Mouse (Mus musculus): ENCODE data around the gene F12. TPM values are rescaled to one million over a fixed set of nuclear protein-coding genes. Genes with fewer than 3 reads are reported as not detected.

The F12 gene
- polyA plus RNA-seq, 1 experiment from 2014 or later: not detected

DNA sequence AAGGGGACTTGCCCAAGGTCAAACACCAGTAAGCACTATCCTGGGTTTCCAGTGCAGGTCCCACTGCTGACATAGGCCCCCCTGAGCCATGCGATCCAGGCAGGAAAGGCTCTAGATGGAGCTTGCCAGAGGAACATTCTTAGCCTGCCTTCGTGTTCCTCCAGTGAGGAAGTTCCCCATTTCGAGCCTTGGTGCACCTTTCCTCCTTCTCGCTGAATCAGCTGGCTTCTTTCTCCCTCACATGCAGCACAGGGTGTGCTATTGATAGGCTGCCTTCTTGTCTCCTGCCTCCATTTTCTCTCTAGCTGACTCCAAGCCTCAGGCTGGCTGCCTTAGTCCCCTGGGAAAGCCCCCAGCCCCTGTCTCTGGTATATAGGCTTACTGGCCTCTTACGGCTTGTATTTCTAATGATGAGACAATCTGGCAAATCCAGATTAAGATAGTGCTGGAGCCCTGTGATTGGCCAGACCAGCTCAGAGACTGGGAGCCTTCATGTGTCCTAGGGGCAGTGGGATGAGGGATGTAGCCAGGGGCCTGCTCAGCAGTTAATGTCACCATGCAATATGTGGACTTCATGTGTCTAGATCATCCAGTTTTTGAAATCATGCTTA is 39.3 kb upstream of the F12 start:
- DNase-seq (ENCODE audit: low spot score): no peak
- Histone ChIP-seq H3K27me3 (ENCODE audit: low read depth, poor library complexity, severe bottlenecking) (peaks cover 10% of the 10 kb centered on the region; the same call in 1 of the 2 replicates), H3K36me3 (peaks cover 20% of the 10 kb centered on the region), H3K9me3 (replicated peaks) (no peaks in the 10 kb centered on the region), H3K4me3 (peak overlapping the region; percentile 24; the same call in 1 of the 2 replicates), H3K27ac (peak overlapping the region; percentile 91; the same call in 1 of the 2 replicates), H3K4me1 (peaks cover 62% of the 10 kb centered on the region)
- 84% methylated on average over 5 of the region's 5 CpGs for WGBS

DNA sequence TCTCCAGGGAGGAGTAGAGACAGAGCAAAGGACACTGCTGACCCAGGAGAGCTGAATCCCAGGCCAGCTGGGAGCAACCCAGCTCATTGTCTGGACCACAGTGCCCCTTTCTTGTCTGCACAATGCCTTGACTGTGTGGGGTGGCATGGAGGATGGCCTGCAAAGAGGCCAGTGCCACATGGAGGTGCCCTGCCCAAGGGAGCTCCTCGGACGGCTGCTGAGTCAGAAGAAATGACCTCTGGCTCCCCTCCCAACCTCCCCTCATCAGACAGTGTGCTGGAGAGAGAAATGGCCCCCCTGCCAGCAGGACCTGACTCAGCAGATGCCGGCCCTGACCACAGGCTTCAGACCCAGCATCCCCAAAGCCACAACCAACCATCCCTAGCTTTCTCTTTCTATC is 38.6 kb upstream of the F12 start:
- WGBS: 20% methylated on average over 3 of the region's 3 CpGs
- Histone ChIP-seq H3K27me3 (ENCODE audit: low read depth, poor library complexity, severe bottlenecking) (0 out of 2 replicates have a peak, but pooled peaks cover 3% of the 10 kb centered on the region), H3K27ac (peak overlapping the region; percentile 91), H3K36me3 (peaks cover 27% of the 10 kb centered on the region), H3K4me1 (peaks cover 56% of the 10 kb centered on the region), H3K9me3 (replicated peaks) (no peaks in the 10 kb centered on the region), H3K4me3 (peak overlapping the region; percentile 71)
- no peak for DNase-seq (ENCODE audit: low spot score)

DNA sequence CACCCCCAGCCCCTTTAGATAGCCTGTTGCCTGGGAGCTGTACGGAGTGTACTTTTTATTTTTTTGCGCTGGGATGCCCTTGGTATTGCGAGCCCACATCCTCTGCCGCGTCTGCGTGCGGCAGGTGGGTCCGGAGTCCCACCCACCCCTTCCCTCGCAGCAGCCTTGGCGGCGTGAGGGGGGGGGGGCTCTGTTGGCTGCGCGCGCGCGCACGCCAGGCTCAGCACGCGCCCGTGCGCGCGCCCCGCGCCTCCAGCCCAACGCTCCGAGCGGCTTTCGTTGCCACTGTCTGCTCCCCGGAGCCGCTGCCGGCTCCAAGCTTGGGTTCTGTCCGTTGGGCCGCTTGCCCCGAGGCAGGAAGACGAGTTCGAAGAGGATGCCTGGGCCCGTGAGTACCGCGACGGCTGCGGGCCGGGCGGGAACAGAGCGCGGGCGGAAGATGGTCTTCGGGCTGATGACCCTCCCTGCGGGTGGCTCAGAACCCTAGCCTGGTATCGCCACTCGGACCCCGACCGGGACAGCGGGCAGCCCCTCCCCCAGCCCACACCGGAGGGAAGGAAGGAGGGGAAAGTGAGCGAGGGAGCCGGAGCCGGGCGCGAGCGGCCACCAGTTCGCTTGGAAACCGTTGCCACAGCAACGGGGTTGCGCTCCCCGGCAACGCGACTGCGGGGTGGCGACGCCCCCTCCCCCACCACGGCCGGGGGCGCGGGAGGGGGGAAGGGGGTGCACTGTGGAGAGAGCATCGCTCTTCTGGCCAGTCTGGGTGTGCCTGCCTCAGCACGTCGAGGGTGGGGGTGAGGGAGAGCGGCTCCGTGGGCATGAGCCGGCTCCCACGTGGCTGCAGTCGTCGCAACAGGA is 37.7 kb upstream of the F12 start, which contains the start of gene Prr7:
Prr7 (plus strand) TSS at position 241 of the 858 bp plus-strand sequence.
- H3K27ac ChIP-seq: peak within 1 kb of the TSS; percentile 91
- H3K9me3 ChIP-seq (replicated peaks): no peaks in the 10 kb centered on the region
- peaks cover 51% of the 10 kb centered on the region for H3K4me1 ChIP-seq
- under 1% methylated on average over 81 of the region's 84 CpGs for WGBS
- H3K36me3 ChIP-seq: peaks cover 36% of the 10 kb centered on the region
- H3K27me3 ChIP-seq (ENCODE audit: low read depth, poor library complexity, severe bottlenecking): 0 out of 2 replicates have a peak, but pooled peaks cover 3% of the 10 kb centered on the region
- DNase-seq (ENCODE audit: low spot score): peak; percentile 80
- peak within 1 kb of the TSS; percentile 71 for H3K4me3 ChIP-seq

DNA sequence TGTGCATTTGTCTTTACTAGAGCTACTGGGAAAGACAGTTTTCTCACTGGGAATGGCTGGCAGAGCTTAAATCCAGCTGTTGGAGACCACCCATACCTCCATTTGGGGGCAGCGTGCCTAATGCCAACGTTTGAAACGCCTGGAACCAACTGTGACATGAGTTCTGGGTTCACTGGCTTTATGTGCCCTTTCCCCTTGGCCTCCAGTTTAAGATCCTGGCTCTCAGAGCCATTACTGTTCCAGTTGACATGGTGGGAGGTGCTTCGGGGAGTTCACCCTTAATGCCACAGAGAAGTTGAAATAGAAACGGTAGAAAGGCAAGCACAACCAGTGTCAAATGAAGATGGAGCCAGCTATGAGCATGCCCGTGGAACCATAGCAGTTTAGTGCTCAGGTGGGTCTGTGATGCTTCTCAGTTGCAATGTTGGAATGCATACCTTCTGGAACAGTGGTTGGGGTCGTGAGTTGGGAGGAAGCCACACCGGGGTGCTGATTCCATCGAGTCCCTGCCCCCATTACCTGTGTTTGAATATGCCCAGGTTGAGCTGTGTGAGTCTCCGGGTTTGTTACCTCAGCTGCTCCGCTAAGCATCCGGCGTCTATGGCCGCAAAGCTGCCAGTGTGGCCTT is 36.9 kb upstream of the F12 start:
- H3K27me3 ChIP-seq (ENCODE audit: low read depth, poor library complexity, severe bottlenecking): 0 out of 2 replicates have a peak, but pooled peaks cover 3% of the 10 kb centered on the region
- H3K4me1 ChIP-seq: peaks cover 44% of the 10 kb centered on the region
- peak overlapping the region; percentile 71 for H3K4me3 ChIP-seq
- H3K27ac ChIP-seq: peak overlapping the region; percentile 91
- H3K36me3 ChIP-seq: peaks cover 43% of the 10 kb centered on the region
- no peak for DNase-seq (ENCODE audit: low spot score)
- 12% methylated on average over 14 of the region's 14 CpGs for WGBS
- no peaks in the 10 kb centered on the region for H3K9me3 ChIP-seq (replicated peaks)

DNA sequence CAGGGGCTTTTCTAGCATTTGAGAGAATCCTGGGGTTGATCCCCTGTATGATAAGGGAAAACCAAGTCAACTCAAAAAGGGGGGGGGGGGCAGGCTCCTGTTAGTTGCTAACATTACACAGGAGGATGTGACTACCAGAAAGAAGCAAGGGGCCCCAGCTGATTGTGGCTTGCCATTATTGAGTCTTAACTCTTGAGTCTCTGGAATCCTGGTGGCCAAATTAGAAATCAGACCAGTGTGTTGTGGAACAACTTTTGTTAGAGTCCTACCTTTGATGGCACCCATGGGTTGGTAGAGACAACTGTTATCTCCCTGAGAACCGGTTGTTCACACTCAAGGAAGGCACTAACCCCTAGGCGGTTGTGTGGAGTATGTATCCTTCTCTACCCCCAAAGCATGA is 36.4 kb upstream of the F12 start:
- WGBS: 45% methylated on average over 2 of the region's 2 CpGs
- 0 out of 2 replicates have a peak, but pooled peaks cover 3% of the 10 kb centered on the region for H3K27me3 ChIP-seq (ENCODE audit: low read depth, poor library complexity, severe bottlenecking)
- peaks cover 42% of the 10 kb centered on the region for H3K4me1 ChIP-seq
- no peak overlapping the region for H3K27ac ChIP-seq
- DNase-seq (ENCODE audit: low spot score): no peak
- peaks cover 49% of the 10 kb centered on the region for H3K36me3 ChIP-seq
- H3K9me3 ChIP-seq (replicated peaks): no peaks in the 10 kb centered on the region
- H3K4me3 ChIP-seq: 0 out of 2 replicates have a peak overlapping the region, but pooled peaks have one; percentile 71

DNA sequence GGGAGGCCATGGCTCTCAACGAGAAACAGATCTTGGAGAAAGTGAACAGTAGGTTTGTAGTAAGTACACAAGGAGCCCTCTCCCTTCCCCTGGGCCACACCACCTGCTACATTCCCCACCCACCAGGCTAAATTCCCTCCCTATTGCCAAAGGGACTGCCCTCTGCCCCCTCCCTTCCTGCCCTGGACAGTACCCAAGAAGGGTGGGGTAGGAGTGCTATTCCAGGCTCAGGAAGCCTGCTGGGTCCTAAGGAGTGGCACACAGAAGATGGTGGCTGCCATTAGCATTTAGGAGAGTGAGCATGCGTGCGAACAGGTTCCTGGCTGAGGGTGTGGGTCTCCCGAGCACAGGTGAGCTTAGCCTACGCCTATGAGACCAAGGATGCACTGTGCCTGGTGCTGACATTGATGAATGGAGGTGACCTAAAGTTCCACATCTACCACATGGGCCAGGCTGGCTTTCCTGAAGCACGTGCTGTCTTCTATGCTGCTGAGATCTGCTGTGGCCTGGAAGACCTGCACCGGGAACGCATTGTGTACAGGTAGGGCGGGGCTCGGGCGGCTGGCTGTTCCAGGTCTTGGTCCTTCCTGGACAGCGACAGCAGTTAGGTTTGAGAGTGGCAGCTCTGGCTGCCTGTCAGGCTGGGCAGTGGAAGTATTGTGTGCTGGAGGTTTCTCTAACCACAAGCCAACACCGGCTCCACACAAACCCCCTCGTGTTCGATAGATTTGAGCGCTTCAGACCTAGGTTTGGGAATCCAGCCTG is 25.4 kb upstream of the F12 start:
- H3K27ac ChIP-seq: no peak overlapping the region
- no peak overlapping the region for H3K4me3 ChIP-seq
- no peak for DNase-seq (ENCODE audit: low spot score)
- WGBS: 94% methylated on average over 16 of the region's 16 CpGs
- peaks cover 10% of the 10 kb centered on the region for H3K4me1 ChIP-seq
- peaks cover 92% of the 10 kb centered on the region for H3K36me3 ChIP-seq
- no peaks in the 10 kb centered on the region for H3K27me3 ChIP-seq (ENCODE audit: low read depth, poor library complexity, severe bottlenecking)
- no peaks in the 10 kb centered on the region for H3K9me3 ChIP-seq (replicated peaks)

DNA sequence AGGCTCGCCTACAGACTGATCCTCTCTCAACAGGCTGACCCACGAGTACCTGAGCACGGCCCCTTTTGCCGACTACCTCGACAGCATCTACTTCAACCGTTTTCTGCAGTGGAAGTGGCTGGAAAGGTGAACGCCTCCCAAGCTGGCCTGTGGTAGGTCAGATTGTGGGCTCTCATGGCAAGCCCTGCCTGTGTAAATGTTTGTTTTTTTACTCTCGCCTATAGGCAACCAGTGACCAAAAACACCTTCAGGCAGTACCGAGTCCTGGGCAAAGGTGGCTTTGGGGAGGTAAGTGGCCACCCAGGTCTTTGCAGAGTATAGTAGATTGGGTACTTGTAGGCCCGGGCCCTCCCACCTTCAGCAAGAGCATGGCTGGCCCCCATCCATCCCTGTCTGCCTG is 24.7 kb upstream of the F12 start:
- Histone ChIP-seq H3K9me3 (replicated peaks) (no peaks in the 10 kb centered on the region), H3K4me3 (no peak overlapping the region), H3K27ac (no peak overlapping the region), H3K4me1 (peaks cover 16% of the 10 kb centered on the region), H3K36me3 (peaks cover 85% of the 10 kb centered on the region), H3K27me3 (ENCODE audit: low read depth, poor library complexity, severe bottlenecking) (no peaks in the 10 kb centered on the region)
- no peak for DNase-seq (ENCODE audit: low spot score)
- WGBS: 93% methylated on average over 10 of the region's 10 CpGs

DNA sequence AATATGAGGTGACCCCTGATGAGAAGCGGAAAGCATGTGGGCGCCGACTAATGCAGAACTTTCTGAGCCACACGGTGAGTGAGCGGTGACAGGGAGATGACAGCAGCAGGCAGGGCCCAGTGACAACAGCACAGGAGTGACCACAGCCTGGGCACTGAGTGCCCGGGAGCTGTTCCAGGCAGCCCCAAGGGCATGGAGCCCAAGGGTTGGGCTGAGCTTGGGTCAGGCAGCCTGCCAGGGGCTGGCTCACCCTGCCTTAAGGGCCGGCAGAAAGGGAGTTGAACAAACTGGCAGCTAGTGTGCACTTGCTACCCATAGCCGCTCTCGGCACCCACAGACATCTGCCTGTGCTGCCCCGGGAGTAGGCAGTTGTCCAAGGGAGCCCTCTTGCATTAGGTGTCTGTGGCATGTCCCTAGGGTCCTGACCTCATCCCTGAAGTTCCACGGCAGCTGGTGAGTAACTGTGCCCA is 24.0 kb upstream of the F12 start:
- Histone ChIP-seq H3K4me3 (no peak overlapping the region), H3K4me1 (peaks cover 22% of the 10 kb centered on the region), H3K27ac (no peak overlapping the region), H3K9me3 (replicated peaks) (no peaks in the 10 kb centered on the region), H3K36me3 (peaks cover 77% of the 10 kb centered on the region), H3K27me3 (ENCODE audit: low read depth, poor library complexity, severe bottlenecking) (no peaks in the 10 kb centered on the region)
- WGBS: 93% methylated on average over 11 of the region's 11 CpGs
- no peak for DNase-seq (ENCODE audit: low spot score)

DNA sequence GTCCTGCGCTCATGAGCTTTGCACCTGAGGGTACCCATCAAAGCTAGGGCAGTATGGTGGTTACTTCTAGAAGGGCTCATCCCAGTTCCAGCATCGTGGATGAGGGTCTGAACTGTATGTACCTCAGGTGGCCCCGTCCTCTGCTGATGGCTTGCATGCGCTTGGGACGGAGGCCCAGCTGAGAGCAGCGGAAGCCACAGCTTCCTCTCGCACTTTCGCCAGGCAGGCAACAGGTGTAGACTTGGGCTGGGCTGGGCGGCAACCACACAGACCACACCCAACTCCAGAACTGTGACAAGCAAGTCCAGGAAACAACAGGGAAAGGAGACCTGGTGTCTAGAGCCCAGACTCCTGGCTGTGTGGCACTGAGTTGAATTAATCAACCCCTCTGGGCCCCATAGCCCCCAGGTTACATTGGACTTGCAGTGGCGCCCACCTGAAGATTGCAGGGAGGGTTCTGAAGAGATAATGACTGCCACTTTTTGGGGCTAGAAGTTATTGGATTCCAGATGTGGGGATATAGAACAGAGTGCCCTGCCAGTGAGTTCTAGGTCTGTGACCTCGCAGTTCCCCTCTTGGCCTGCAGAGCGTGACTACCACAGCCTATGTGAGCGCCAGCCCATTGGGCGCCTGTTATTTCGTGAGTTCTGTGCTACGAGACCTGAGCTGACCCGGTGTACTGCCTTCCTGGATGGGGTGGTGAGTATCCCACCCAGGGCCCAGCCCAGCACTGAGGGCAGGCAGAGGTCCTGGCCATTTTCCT is 23.3 kb upstream of the F12 start:
- Histone ChIP-seq H3K27ac (no peak overlapping the region), H3K4me1 (peaks cover 25% of the 10 kb centered on the region), H3K9me3 (replicated peaks) (no peaks in the 10 kb centered on the region), H3K27me3 (ENCODE audit: low read depth, poor library complexity, severe bottlenecking) (no peaks in the 10 kb centered on the region), H3K4me3 (no peak overlapping the region), H3K36me3 (peaks cover 71% of the 10 kb centered on the region)
- no peak for DNase-seq (ENCODE audit: low spot score)
- 91% methylated on average over 17 of the region's 17 CpGs for WGBS

DNA sequence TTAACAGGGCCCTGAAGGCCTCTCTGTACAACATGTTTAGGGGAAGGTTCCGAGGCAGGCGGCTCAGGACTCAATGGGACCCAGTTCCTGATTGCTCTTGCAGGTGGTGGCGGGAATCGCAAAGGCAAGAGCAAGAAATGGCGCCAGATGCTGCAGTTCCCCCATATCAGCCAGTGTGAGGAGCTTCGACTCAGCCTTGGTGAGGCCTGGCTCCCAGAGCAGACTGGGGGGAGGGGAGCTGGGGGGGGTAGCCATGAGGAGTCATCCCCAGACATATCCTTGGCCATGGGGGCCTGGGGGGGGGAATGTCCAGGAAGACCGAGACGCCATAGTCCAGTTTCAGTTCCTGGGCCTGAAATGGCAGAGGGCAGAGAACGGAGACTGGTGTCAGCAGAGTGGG is 22.6 kb upstream of the F12 start:
- Histone ChIP-seq H3K4me3 (no peak overlapping the region), H3K36me3 (peaks cover 64% of the 10 kb centered on the region), H3K27me3 (ENCODE audit: low read depth, poor library complexity, severe bottlenecking) (no peaks in the 10 kb centered on the region), H3K9me3 (replicated peaks) (no peaks in the 10 kb centered on the region), H3K27ac (no peak overlapping the region), H3K4me1 (peaks cover 27% of the 10 kb centered on the region)
- 94% methylated on average over 9 of the region's 9 CpGs for WGBS
- DNase-seq (ENCODE audit: low spot score): no peak

DNA sequence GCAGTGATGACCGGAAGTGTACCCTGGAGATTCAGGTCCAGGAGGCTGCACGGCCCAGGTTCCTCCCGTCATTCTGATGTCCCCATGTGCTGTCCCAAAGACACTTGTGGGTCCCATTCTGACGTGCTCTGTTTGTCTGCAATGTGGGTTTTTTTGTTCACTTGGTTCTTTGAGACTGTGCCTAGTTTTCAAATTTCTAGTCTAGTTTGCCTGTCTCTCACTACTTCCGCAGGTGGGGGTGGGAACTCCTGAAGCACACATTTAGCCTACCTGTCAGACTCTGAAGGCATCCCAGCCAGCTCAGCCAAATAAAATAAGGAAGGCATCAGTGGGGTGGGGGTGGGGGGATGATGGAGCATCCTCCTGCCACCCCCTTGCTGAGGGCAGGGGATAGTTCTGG is 21.5 kb upstream of the F12 start:
- Histone ChIP-seq H3K9me3 (replicated peaks) (no peaks in the 10 kb centered on the region), H3K27me3 (ENCODE audit: low read depth, poor library complexity, severe bottlenecking) (no peaks in the 10 kb centered on the region), H3K27ac (no peak overlapping the region), H3K36me3 (peaks cover 53% of the 10 kb centered on the region), H3K4me3 (no peak overlapping the region), H3K4me1 (peaks cover 32% of the 10 kb centered on the region)
- no peak for DNase-seq (ENCODE audit: low spot score)
- WGBS: 94% methylated on average over 5 of the region's 5 CpGs

DNA sequence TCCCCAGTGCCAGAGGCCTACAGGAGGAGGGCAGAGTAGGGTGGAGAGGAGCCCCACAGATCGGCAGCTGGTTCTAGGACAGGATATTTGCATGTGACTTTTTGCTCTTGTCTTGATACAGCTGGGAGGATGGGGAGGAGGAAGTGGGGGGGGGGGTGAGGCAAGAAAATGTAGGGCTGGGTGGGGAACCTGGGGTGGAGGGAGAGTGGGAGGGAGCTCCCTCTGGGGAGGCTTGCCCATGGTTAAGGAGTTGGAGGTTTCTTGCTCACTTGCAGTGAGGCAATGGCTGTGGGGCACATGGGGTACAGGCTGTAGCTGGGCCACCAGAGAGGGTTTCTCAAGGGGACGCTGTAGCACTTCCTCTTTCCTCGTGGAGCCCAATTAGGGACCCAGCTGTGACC is 20.9 kb upstream of the F12 start:
- H3K4me3 ChIP-seq: no peak overlapping the region

More for the DNA sequence above, 20.9 kb upstream of the F12 start:
- WGBS: 68% methylated on average over 3 of the region's 3 CpGs
- Histone ChIP-seq H3K27ac (no peak overlapping the region), H3K36me3 (peaks cover 47% of the 10 kb centered on the region), H3K27me3 (ENCODE audit: low read depth, poor library complexity, severe bottlenecking) (no peaks in the 10 kb centered on the region), H3K4me1 (peaks cover 32% of the 10 kb centered on the region), H3K9me3 (replicated peaks) (no peaks in the 10 kb centered on the region)
- DNase-seq (ENCODE audit: low spot score): no peak
